Mouse (Mus musculus): ENCODE data around the gene Gm5148.
A peak's percentile ranks its signal among the peaks of the same experiment; 100 is the strongest.

The Gm5148 gene

GRCm38 (mm10) chr3:37737407-37737806 lies 13.1 kb upstream of the Gm5148 start:
- no peak for DNase-seq

- no peak for DNase-seq
Measured at GRCm38 (mm10) chr3:37735166-37735565, 10.9 kb upstream of the Gm5148 start.

DNA sequence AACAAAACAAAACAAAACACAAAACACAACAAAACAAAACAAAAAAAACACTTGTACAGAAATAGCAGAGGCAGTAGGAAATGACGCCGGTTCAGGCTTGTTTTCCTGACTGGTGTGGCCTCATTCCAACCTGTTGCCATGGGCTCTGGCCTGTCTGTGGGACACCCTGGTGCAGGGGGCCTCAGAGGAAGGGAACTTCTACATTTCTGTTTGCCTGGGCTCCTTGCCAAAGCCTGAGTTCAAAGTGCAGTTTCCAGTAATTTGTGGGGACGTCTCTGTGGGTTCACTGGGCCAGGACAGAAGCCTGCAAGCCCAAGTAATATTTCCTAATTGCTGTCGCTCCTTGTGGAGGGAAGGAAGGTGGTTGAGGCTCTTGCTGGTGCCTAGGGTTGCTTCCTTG lies 4.9 kb upstream of the Gm5148 start:
- DNase-seq = no peak

DNA sequence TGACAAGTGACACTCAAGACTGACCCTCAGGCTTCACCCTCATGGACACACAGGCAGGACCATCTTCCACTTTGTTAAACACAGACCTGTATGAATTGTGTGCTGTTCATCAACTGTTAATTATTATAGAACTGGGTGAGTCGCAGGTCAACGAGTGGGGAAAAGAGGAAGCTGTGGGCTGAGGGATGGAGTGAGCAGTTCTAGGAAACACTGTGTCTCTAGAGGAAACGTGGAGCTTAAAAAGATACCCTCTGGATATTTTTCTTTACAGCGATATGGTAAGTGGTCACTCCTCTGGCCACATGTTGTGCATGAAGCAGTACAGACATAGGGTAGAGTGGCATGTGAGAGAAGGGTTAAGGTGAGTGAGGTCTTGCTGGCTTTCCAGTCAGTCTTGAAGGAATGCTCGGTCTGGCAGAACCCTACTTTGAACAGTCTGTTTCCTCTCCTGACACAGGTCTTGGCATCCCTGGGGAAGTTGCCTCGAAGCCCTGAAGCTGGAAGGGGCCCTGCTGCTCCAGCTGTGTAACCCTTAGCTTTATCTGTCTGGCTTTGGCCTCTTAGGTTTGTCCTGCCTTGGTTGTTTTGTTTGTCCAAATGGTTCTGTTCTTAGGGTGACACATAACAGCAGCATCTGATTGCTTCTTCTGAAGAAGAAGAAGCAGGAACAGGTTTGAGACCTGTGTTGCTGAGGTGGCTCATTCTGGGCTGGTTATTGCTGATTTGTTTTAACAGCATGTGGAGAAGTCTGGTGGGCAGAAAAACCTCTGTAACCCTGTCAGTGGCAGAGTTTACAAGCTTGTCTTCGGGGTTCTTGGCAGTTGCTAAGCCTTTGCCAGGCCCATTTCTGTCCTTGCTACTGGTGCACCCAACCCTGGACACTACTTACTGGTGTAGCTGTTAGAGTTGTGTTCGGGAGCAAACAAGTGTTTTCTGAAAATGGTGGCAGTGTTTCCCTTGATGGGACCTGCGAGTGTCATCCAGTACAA lies 4.1 kb upstream of the Gm5148 start:
- no peak for DNase-seq

GRCm38 (mm10) chr3:37727392-37727791 lies 3.1 kb upstream of the Gm5148 start:
- no peak for DNase-seq

GRCm38 (mm10) chr3:37726501-37727140 lies 2.3 kb upstream of the Gm5148 start:
- DNase-seq = no peak

GRCm38 (mm10) chr3:37724946-37725735 lies 851 bp upstream of the Gm5148 start:
- DNase-seq = no peak

- DNase-seq = no peak
Measured at GRCm38 (mm10) chr3:37723662-37724170, 574 bp downstream of the Gm5148 start.

DNA sequence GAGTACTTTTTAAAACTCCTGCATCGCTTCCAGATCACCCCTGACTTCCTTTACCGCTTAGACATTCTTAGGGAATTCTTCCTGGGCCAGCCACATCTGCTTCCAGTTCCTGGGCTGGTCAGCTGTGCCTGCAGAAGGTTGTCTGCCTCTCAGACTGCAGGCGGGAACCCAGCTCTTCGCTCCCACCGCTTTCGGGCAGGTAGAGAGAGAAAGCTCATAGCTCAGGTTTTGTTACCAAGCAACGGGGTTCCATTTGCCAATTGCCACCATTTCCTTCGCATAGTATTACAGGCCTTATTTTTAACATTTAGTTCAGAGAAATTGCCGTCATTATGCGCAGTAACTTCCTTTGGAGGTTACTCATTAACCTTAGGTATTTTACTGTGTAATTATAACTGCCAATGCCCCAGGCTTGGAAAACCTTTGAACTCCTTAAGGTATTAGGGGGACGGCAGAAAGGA lies 1.2 kb downstream of the Gm5148 start:
- peak; percentile 32 for DNase-seq

DNA sequence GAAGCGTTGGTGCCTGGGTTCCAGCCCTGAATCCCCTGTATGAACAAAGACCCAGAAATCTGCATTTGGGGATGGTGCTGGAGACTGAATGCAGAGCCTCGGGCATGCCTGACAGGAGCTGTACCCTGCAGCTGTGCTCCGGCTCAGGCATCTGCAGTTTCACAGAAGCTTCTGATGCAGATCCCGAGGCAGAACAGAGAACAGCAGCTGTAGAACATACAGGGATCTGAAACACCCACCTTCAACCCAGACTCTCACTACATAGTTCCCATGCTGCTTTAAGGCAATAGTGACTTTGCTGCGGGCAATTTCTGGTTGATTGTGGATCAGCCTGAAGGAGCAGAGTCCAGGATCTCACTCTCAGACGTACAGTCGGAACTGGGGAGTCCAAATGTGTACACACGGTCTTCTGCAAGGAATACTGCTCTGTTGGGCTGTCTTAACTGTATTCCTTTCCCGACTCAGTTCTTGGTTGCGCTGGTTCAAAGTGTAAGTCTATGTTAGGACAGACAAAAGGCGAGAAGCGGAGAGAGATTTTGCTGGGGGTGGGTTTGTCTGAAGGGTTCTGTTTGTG lies 1.7 kb downstream of the Gm5148 start:
- no peak for DNase-seq

DNA sequence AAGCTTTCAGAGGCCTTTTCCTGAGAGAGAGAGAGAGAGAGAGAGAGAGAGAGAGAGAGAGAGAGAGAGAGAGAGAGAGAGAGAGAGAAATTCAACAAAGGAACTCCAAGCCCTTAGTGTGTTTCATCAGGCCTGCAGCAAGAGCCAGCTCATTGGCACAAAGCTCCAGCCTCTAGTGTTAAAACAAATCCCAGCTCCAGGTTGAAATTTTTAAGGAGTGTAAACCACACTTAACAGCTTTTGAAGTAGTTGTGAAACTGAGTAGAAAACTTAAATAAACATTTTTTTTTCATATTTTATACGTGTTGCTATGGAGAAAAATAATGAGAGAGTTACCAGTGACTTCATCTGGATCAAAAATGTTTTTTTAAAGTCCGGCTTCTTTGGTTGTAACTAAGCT lies 7.3 kb downstream of the Gm5148 start:
- DNase-seq = no peak

- no peak for DNase-seq
Measured at GRCm38 (mm10) chr3:37715734-37716133, 8.6 kb downstream of the Gm5148 start.

DNA sequence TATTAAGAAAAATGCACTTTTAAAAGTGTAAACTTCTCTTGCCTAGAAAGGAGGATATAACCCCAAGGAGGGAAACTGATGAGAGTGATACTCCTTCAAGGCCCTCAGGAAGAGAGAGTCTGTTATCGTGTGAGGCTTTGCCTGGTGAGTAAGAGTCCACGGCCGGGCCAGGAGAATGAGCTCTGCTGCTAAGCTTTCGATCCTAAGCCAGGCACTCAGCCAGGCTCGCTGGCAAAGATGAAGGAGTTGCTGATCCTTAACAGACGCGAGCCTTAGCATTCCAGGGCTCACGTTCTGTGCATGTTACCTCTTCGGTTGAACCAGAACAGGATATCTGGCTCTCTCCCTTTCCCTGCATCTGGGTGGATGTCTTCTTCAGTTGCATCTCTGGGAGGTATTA lies 11.8 kb downstream of the Gm5148 start:
- peak; percentile 58 for DNase-seq

GRCm38 (mm10) chr3:37711639-37712038 lies 12.7 kb downstream of the Gm5148 start:
- no peak for DNase-seq

DNA sequence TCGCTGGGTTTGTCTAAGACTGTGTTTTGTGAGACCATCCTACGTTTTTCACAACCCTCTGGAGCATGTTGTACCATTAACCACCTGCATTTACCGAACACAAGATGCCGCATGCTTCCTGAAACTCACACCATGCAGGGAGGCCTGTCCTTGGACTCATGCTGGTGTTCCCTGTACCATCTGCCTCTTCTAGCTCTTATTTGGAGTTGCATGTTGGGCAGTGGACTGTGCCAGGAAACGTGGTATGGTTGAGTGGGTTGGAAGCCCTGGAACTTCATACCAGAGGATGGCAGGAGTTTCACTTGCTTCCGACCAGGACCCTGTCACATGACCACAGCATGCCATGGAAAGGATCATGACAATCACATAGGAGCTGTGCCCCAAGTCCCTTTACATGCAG lies 16.5 kb downstream of the Gm5148 start:
- peak; percentile 54 for DNase-seq

- DNase-seq = no peak
Measured at GRCm38 (mm10) chr3:37706439-37706838, 17.9 kb downstream of the Gm5148 start.

- no peak for DNase-seq
Measured at GRCm38 (mm10) chr3:37705436-37705835, 18.9 kb downstream of the Gm5148 start.

DNA sequence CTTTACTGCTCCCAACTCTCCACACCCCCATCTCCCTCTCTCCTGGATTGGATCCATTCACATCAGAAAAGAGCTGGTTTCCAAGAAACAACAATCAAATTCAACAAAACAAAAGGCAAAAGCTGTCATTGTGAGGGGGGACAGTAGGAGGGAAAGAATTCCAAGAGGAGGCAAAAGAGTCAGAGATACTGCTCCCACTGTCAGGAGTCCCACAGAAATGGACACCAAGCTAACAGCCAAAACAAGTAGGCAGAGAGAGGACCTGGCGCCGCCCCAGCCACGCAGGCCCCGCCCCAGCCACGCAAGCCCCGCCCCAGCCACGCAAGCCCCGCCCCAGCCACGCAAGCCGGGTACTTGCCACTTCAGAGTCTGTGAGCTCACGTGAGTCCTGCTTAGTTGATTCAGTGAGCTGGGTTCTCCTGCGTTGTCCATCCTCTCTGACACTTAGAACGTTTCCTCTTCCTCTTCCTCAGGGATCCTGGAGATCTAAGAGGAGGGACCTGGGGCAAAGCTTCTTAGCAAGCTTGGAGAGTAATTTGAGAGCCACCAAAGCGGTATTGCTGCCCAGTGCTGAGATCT lies 19.5 kb downstream of the Gm5148 start:
- no peak for DNase-seq

- no peak for DNase-seq
Measured at GRCm38 (mm10) chr3:37703066-37703465, 21.2 kb downstream of the Gm5148 start.

- no peak for DNase-seq
Measured at GRCm38 (mm10) chr3:37693552-37693951, 30.7 kb downstream of the Gm5148 start.

DNA sequence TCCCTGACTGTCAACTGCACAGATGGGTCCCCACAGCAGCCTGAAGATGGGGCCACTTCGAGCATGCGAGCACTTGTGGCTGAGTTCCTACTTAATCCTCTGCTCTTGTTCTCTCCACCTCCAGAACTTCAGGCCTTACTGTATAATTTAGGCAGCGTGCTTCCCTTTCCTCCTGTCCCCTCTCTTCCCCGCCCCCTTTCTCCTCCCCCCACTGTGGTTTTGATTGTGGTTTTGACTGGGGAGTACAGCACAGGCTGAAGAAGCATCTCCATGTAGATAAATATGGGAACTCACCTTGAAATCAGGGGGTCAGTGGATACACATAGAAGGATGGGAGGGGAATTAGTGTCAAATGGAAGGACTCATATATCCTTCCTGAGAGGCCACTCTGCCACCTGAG lies 31.3 kb downstream of the Gm5148 start:
- no peak for DNase-seq

All from cerebellum, adult 11-12 months (tissue).